Mouse (Mus musculus) lung, adult 2 months (tissue): Measurements from ENCODE around the gene Lgals4. TPM values are rescaled to one million over a fixed set of nuclear protein-coding genes. Genes with fewer than 3 reads are reported as not detected.
"Not testable (repeated sequence)": the region's sequence is repeated elsewhere in the genome, so short reads cannot be mapped to it uniquely, and the experiment has no call there.

Experiments used
- DNase-seq: peaks from one replicate; pipeline ENCODE4 v3.0.0; 2022
- H3K4me1 ChIP-seq: fragments of 200-500 bp; 2 replicates; pipeline ENCODE4 v1.6.1; 2011; ENCODE audit warnings: low read length; ENCODE audit not compliant: control insufficient read depth, insufficient read depth
- H3K4me3 ChIP-seq: fragments of 200-500 bp; replicated peaks from 2 replicates; pipeline ENCODE3; 2011; ENCODE audit warnings: low read depth, mild to moderate bottlenecking, control low read depth, low read length; ENCODE audit errors: extremely low read depth
- CTCF ChIP-seq: fragments of 200-500 bp; IDR thresholded peaks from 2 replicates; pipeline ENCODE4 v1.5.1; 2011; ENCODE audit warnings: mild to moderate bottlenecking, low read length, control low read depth; ENCODE audit not compliant: insufficient read depth
- POLR2A ChIP-seq: fragments of 200-500 bp; IDR thresholded peaks from 2 replicates; pipeline ENCODE4 v1.6.1; 2011; ENCODE audit warnings: low read depth, mild to moderate bottlenecking, control low read depth, low read length, borderline replicate concordance; ENCODE audit errors: extremely low read depth
- whole genome bisulfite sequencing: fragments of 180-500 bp; shearing (Covaris S2); methylation state at CpG from one replicate; pipeline ENCODE4 v1.1.7; 2018; 5-methylcytosine and 5-hydroxymethylcytosine counted together
- polyA plus RNA-seq: library from polyadenylated mRNA; depleted of rRNA; stranded (reverse); fragments of >200 nt; gene quantifications from 2 replicates; pipeline ENCODE4 v1.2.3, GENCODE M21; 2012

The Lgals4 gene
- polyA plus RNA-seq, 1 experiment, result 19.0 TPM

- 88% methylated on average over 2 of the region's 2 CpGs for whole genome bisulfite sequencing
- H3K4me3 ChIP-seq, result no peak overlapping the region
- H3K4me1 ChIP-seq, result no peaks in the 10 kb centered on the region
- no peak for DNase-seq
- TF ChIP-seq POLR2A (no peak), CTCF (no peak)
Observed at GRCm38 (mm10) chr7:28859953-28860352, 26.3 kb downstream of the Lgals4 start.

- no peak for TF ChIP-seq POLR2A
- TF ChIP-seq CTCF, result no peak
- DNase-seq, result no peak
- 89% methylated on average over 6 of the region's 6 CpGs for WGBS
- Histone ChIP-seq H3K4me1 (no peaks in the 10 kb centered on the region), H3K4me3 (no peak overlapping the region)
Observed at GRCm38 (mm10) chr7:28860898-28861297, 27.2 kb downstream of the Lgals4 start.

GRCm38 (mm10) chr7:28862817-28863499 is 29.3 kb downstream of the Lgals4 start:
- 75% methylated on average over 15 of the region's 15 CpGs for WGBS
- Histone ChIP-seq H3K4me3 (no peak overlapping the region), H3K4me1 (no peaks in the 10 kb centered on the region; the same call in 1 of the 2 replicates)
- TF ChIP-seq CTCF (no peak), POLR2A (no peak)
- DNase-seq, result no peak

GRCm38 (mm10) chr7:28863540-28863939 is 29.9 kb downstream of the Lgals4 start, which contains the start of gene Lgals7:
Gene Lgals7, plus strand, starts transcription at chr7:28863853.
- Histone ChIP-seq H3K4me1 (no peaks in the 10 kb centered on the region; the same call in 1 of the 2 replicates), H3K4me3 (no peak within 1 kb of the TSS)
- DNase-seq, result no peak
- TF ChIP-seq POLR2A (no peak), CTCF (no peak)
- 73% methylated on average over 6 of the region's 6 CpGs for WGBS

DNA sequence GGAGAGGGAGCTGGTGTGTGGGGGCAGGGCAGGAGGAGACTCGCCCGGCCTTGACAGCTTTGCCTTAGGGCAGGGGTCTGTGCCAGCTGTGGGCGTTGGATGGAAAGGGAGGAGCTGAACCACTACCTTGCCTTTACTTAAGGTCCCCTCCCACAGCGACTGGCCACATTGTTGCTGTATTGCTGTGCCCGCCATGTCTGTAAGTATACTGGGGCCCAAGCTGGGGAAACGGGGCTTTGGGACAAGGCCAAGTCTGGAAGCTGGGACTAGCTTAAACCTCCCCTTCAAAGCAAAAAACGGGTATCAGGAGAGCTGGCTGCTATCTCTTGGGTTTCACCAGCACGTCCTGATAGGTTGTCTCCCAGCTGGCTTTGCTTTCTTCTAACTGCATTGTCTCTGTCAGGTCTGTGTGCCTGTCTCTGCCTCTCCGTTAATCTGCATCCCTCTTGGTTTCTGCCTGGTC is 30.7 kb downstream of the Lgals4 start:
- no peak for DNase-seq

GRCm38 (mm10) chr7:28865481-28866300 is 32.0 kb downstream of the Lgals4 start:
- Histone ChIP-seq H3K4me1 (no peaks in the 10 kb centered on the region; the same call in 1 of the 2 replicates), H3K4me3 (peak overlapping the region; percentile 7)
- peak; percentile 59; the same call in 1 of the 2 replicates for TF ChIP-seq POLR2A
- TF ChIP-seq CTCF, result no peak
- DNase-seq, result peak; percentile 69
- WGBS, result 31% methylated on average over 33 of the region's 33 CpGs

More for the DNA sequence above, 30.7 kb downstream of the Lgals4 start:
- Histone ChIP-seq H3K4me1 (no peaks in the 10 kb centered on the region; the same call in 1 of the 2 replicates), H3K4me3 (no peak overlapping the region)
- 62% methylated on average over 9 of the region's 9 CpGs for WGBS
- TF ChIP-seq CTCF (no peak), POLR2A (no peak)

GRCm38 (mm10) chr7:28866769-28867507 is 33.3 kb downstream of the Lgals4 start:
- 83% methylated on average over 28 of the region's 28 CpGs for WGBS

GRCm38 (mm10) chr7:28867508-28868340 is 34.1 kb downstream of the Lgals4 start:
- DNase-seq, result peak; percentile 81
- peak; percentile 76 for TF ChIP-seq CTCF
- 13% methylated on average over 23 of the region's 23 CpGs for WGBS
- peak overlapping the region; percentile 37 for H3K4me3 ChIP-seq
- H3K4me1 ChIP-seq, result not testable (repeated sequence)

More at GRCm38 (mm10) chr7:28866769-28867507, 33.3 kb downstream of the Lgals4 start:
- H3K4me1 ChIP-seq, result no peaks in the 10 kb centered on the region; the same call in 1 of the 2 replicates
- TF ChIP-seq CTCF (no peak), POLR2A (no peak; the same call in 1 of the 2 replicates)
- H3K4me3 ChIP-seq, result no peak overlapping the region
- no peak for DNase-seq
